Mouse (Mus musculus) kidney, adult 2 months (tissue): ENCODE measurements around the gene Klhl42. TPM values are rescaled to one million over a fixed set of nuclear protein-coding genes. Genes with fewer than 3 reads are reported as not detected.

Experiments
- DNase-seq: peaks from one replicate; pipeline ENCODE4 v3.0.0; 2021
- H3K27ac ChIP-seq: fragments of 200-500 bp; 2 replicates; pipeline ENCODE4 v1.5.1; 2012; ENCODE audit warnings: low read depth, low read length, control low read depth, inconsistent platforms; ENCODE audit not compliant: insufficient read depth
- H3K27me3 ChIP-seq: fragments of 200-500 bp; replicated peaks from 2 replicates; pipeline ENCODE4 v1.6.1; 2012; ENCODE audit warnings: mild to moderate bottlenecking, moderate library complexity, low read length, inconsistent platforms; ENCODE audit not compliant: control insufficient read depth, insufficient read depth
- H3K36me3 ChIP-seq: fragments of 200-500 bp; 2 replicates; pipeline ENCODE4 v1.6.1; 2012; ENCODE audit warnings: mild to moderate bottlenecking, moderate library complexity, low read length, inconsistent platforms; ENCODE audit not compliant: control insufficient read depth, insufficient read depth
- H3K4me1 ChIP-seq: fragments of 200-500 bp; 2 replicates; pipeline ENCODE4 v1.6.1; 2011; ENCODE audit warnings: low read length; ENCODE audit not compliant: control insufficient read depth, insufficient read depth
- H3K4me3 ChIP-seq: fragments of 200-500 bp; 2 replicates; pipeline ENCODE4 v1.5.1; 2011; ENCODE audit warnings: mild to moderate bottlenecking, low read depth, low read length, control low read depth; ENCODE audit not compliant: insufficient read depth
- CTCF ChIP-seq: fragments of 200-500 bp; conservative IDR thresholded peaks from 2 replicates; pipeline ENCODE4 v1.5.1; 2011; ENCODE audit warnings: low read depth, mild to moderate bottlenecking, control low read depth, low read length, moderate library complexity, mixed read lengths; ENCODE audit not compliant: insufficient read depth, insufficient read length
- POLR2A ChIP-seq: fragments of 200-500 bp; IDR thresholded peaks from one replicate; pipeline ENCODE4 v1.6.1; 2011; ENCODE audit warnings: low read depth, low read length, control low read depth
- WGBS: fragments of 180-500 bp; shearing (Covaris S2); methylation state at CpG from one replicate; pipeline ENCODE4 v1.1.7; 2018; 5-methylcytosine and 5-hydroxymethylcytosine counted together
- polyA plus RNA-seq: library from polyadenylated mRNA; depleted of rRNA; stranded (reverse); fragments of >200 nt; gene quantifications from 2 replicates; pipeline ENCODE4 v1.2.3, GENCODE M21; 2012; rRNA removed

The Klhl42 gene
- polyA plus RNA-seq, result 13.3 and 15.3 TPM in 2 replicates

GRCm38 (mm10) chr6:147091136-147092120 is at the start of gene Klhl42:
Gene Klhl42, plus strand, starts transcription at chr6:147091379.
- no peak for TF ChIP-seq CTCF
- TF ChIP-seq POLR2A, result peak; percentile 49
- whole genome bisulfite sequencing, result under 1% methylated on average over 97 of the region's 99 CpGs
- peak; percentile 84 for DNase-seq
- Histone ChIP-seq H3K36me3 (no peaks in the 10 kb centered on the region), H3K27ac (peak within 1 kb of the TSS; percentile 84), H3K4me1 (peaks cover 6% of the 10 kb centered on the region; the same call in 1 of the 2 replicates), H3K4me3 (peak within 1 kb of the TSS; percentile 67), H3K27me3 (no peaks in the 10 kb centered on the region)

GRCm38 (mm10) chr6:147042291-147043290 is 48.6 kb upstream of the Klhl42 start, which contains the start of gene Mrps35:
Gene Mrps35, plus strand, starts transcription at chr6:147042764.
- Histone ChIP-seq H3K27me3 (no peaks in the 10 kb centered on the region), H3K4me3 (peak within 1 kb of the TSS; percentile 95), H3K4me1 (peaks cover 7% of the 10 kb centered on the region; the same call in 1 of the 2 replicates), H3K36me3 (no peaks in the 10 kb centered on the region), H3K27ac (peak within 1 kb of the TSS; percentile 87)
- WGBS, result 3% methylated on average over 66 of the region's 66 CpGs
- peak; percentile 94 for DNase-seq
- TF ChIP-seq POLR2A (peak; percentile 74), CTCF (no peak)

GRCm38 (mm10) chr6:147043633-147044032 is 47.5 kb upstream of the Klhl42 start:
- Histone ChIP-seq H3K27ac (no peak overlapping the region), H3K4me1 (peaks cover 7% of the 10 kb centered on the region; the same call in 1 of the 2 replicates), H3K27me3 (no peaks in the 10 kb centered on the region), H3K4me3 (peak overlapping the region; percentile 95), H3K36me3 (no peaks in the 10 kb centered on the region)
- DNase-seq, result no peak
- 47% methylated on average over 7 of the region's 7 CpGs for WGBS
- no peak for TF ChIP-seq CTCF
- TF ChIP-seq POLR2A, result no peak

GRCm38 (mm10) chr6:147049239-147049805 is 41.9 kb upstream of the Klhl42 start:
- H3K36me3 ChIP-seq, result 0 out of 2 replicates have a peak, but pooled peaks cover 3% of the 10 kb centered on the region
- peaks cover 5% of the 10 kb centered on the region; the same call in 1 of the 2 replicates for H3K4me1 ChIP-seq
- 95% methylated on average over 13 of the region's 13 CpGs for WGBS
- H3K4me3 ChIP-seq, result no peak overlapping the region
- DNase-seq, result no peak
- H3K27ac ChIP-seq, result no peak overlapping the region
- H3K27me3 ChIP-seq, result no peaks in the 10 kb centered on the region
- TF ChIP-seq POLR2A (no peak), CTCF (no peak)

- Histone ChIP-seq H3K4me3 (no peak overlapping the region), H3K4me1 (peaks cover 5% of the 10 kb centered on the region; the same call in 1 of the 2 replicates), H3K36me3 (0 out of 2 replicates have a peak, but pooled peaks cover 3% of the 10 kb centered on the region), H3K27ac (no peak overlapping the region), H3K27me3 (no peaks in the 10 kb centered on the region)
- DNase-seq, result no peak
- TF ChIP-seq POLR2A, result no peak
- no peak for TF ChIP-seq CTCF
- 94% methylated on average over 8 of the region's 8 CpGs for WGBS
These were observed 39.5 kb upstream of the Klhl42 start for GRCm38 (mm10) chr6:147051666-147052065.

DNA sequence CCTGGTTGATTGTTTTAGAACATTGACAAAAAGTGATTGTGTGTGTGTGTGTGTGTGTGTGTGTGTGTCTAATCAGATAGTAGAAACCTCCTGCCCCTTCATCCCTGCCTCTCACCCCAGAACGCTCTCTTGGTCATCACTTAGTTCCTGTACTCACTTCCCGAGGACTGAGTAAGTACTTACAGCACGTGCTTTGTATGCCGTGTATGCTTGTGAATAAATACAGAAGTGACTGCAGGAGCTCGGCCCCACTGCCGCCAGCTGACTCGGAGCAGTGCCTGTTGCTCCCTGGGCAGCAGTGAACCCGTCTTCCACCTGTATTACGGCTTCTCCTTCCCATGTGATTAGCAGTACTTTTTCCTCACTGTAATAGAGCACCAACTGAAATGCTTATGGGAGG is 38.7 kb upstream of the Klhl42 start:
- H3K36me3 ChIP-seq, result 0 out of 2 replicates have a peak, but pooled peaks cover 3% of the 10 kb centered on the region
- H3K4me3 ChIP-seq, result no peak overlapping the region
- peaks cover 5% of the 10 kb centered on the region; the same call in 1 of the 2 replicates for H3K4me1 ChIP-seq
- DNase-seq, result no peak
- WGBS, result 93% methylated on average over 9 of the region's 9 CpGs
- H3K27ac ChIP-seq, result no peak overlapping the region
- H3K27me3 ChIP-seq, result no peaks in the 10 kb centered on the region
- no peak for TF ChIP-seq POLR2A
- TF ChIP-seq CTCF, result no peak
